Mouse (Mus musculus) ZHBTc4 (cell line): ENCODE measurements at regions not wholly inside any gene's neighbourhood (a gene's known extent, or its start where the extent isn't known, plus 50 kb on each side); places are given as distances from the start of the nearest gene placed in this dataset.

Experiments used
- DNase-seq: peaks from one replicate; pipeline ENCODE4 v3.0.0-alpha.2; 2011; ENCODE audit warnings: low read depth, low spot score

- no peak for DNase-seq
These were observed 233.9 kb downstream of the Ube2cbp start for GRCm38 (mm10) chr9:86230673-86231350.

GRCm38 (mm10) chr9:86231692-86232091, 233.1 kb downstream of the Ube2cbp start:
- no peak for DNase-seq

GRCm38 (mm10) chr9:86232174-86232573, 232.6 kb downstream of the Ube2cbp start:
- no peak for DNase-seq

GRCm38 (mm10) chr9:86233775-86234174, 231.0 kb downstream of the Ube2cbp start:
- no peak for DNase-seq

GRCm38 (mm10) chr9:86238691-86239090, 226.1 kb downstream of the Ube2cbp start:
- DNase-seq, result peak; percentile 66

GRCm38 (mm10) chr9:86240287-86240686, 224.5 kb downstream of the Ube2cbp start:
- DNase-seq, result no peak

GRCm38 (mm10) chr9:86240896-86241295, 223.9 kb downstream of the Ube2cbp start:
- no peak for DNase-seq

GRCm38 (mm10) chr9:86250197-86250596, 214.6 kb downstream of the Ube2cbp start:
- no peak for DNase-seq

GRCm38 (mm10) chr9:86251331-86251730, 213.4 kb downstream of the Ube2cbp start:
- no peak for DNase-seq
